In the genomic region with DNA sequence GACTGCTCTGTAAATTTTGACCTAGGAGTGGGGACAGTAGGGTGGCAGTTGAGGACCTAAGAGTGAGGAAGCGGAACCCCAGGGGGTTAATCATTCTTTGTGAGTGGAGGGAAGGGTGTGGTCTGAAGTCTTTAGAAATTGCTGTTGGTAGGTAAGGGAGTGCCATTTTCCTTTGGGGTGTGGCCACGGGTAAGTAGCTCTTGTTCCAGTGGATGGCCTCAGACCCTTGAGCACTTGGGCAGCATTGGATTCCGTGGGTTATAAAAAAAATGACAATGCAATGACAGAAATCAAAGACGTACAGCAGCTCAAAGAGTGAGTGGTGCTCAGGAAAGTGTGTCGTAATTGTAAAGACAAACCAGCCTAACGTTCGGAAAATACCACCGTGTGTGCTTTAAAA, we compare ENCODE assay signal across 25 mouse cellular contexts. TPM values are rescaled to one million over a fixed set of nuclear protein-coding genes. Genes with fewer than 3 reads are reported as not detected.
DNase-seq lines count a peak whose midpoint lies in the region; ATAC-seq and TF ChIP-seq lines count a peak whose summit lies in the region.
"Had no signal": no experiment of that assay in that cellular context is flagged by ENCODE, and none has a peak within 500 bp of the region (broad histone marks: within the 10 kb centered on the region; RNA-seq: fewer than 3 reads in every experiment).

No protein-coding gene starts in this region.

- TF ChIP-seq CTCF in lung, adult 2 months (IDR thresholded peaks at IDR 0.05; ENCODE audit: insufficient read depth, low read length) = no peak
- no peak for TF ChIP-seq CTCF in bone marrow, adult 2 months (IDR thresholded peaks at IDR 0.05; ENCODE audit: control insufficient read depth, insufficient read depth, low read length)

- H3K36me3 ChIP-seq in lung, embryonic 16.5 days (ENCODE audit: control insufficient read depth, insufficient read depth, low read length) = no peaks in the 10 kb centered on the region
- no peaks in the 10 kb centered on the region for H3K36me3 ChIP-seq in myocyte (ENCODE audit: control insufficient read depth, insufficient read depth)
- H3K36me3 ChIP-seq: heart, embryonic 12.5 days; neural tube, embryonic 12.5 days had no signal

- peak overlapping the region; percentile 9; the same call in 1 of the 2 replicates for H3K4me2 ChIP-seq in lung, embryonic 16.5 days (ENCODE audit: low read depth, low read length)
- H3K4me2 ChIP-seq in myocyte (ENCODE audit: low read depth) = peak overlapping the region; percentile 50
- H3K4me2 ChIP-seq: heart, embryonic 12.5 days; hindbrain, embryonic 14.5 days; limb, embryonic 15.5 days; liver, embryonic 13.5 days; midbrain, embryonic 11.5 days; neural tube, embryonic 12.5 days had no signal

- no peak overlapping the region for H3K4me3 ChIP-seq in lung, embryonic 16.5 days (ENCODE audit: low read length)
- H3K4me3 ChIP-seq in lung, adult 2 months (replicated peaks; ENCODE audit: extremely low read depth, low read depth, low read length) = no peak overlapping the region
- H3K4me3 ChIP-seq in bone marrow, adult 2 months (replicated peaks; ENCODE audit: control insufficient read depth, low read depth, low read length) = no peak overlapping the region
- H3K4me3 ChIP-seq in myocyte = no peak overlapping the region
- H3K4me3 ChIP-seq: heart, adult 2 months; heart, embryonic 12.5 days; limb, embryonic 15.5 days; liver, embryonic 13.5 days; neural tube, embryonic 12.5 days had no signal

- no peak overlapping the region for H3K9ac ChIP-seq in lung, embryonic 16.5 days (ENCODE audit: low read length)
- H3K9ac ChIP-seq: heart, embryonic 12.5 days; hindbrain, embryonic 14.5 days; limb, embryonic 15.5 days; liver, embryonic 13.5 days; neural tube, embryonic 12.5 days had no signal

- no peak for DNase-seq in lung, adult 2 months
- peak; percentile 93 for DNase-seq in ES-CJ7 (ENCODE audit: low read depth, low spot score)
- no peak for DNase-seq in kidney, adult 8-10 months
- no peak for DNase-seq in layer of hippocampus, adult 8-10 months (ENCODE audit: low spot score in 2 of 2)
- no peak for DNase-seq in frontal cortex, postnatal 10 days (ENCODE audit: low spot score in 2 of 2)
- DNase-seq: B cell, adult 2 months; cerebellum, adult 2 months; cerebellum, postnatal 36 days; gastrocnemius, postnatal 14 days; kidney, postnatal 14 days; liver, embryonic 13.5 days; spleen, adult 18-20 months had no signal

- H3K4me1 ChIP-seq in lung, embryonic 16.5 days (replicated peaks; ENCODE audit: control insufficient read depth, insufficient read depth, low read length) = peaks cover 63% of the 10 kb centered on the region
- peaks cover 35% of the 10 kb centered on the region for H3K4me1 ChIP-seq in lung, adult 2 months (ENCODE audit: control insufficient read depth, insufficient read depth, low read length)
- H3K4me1 ChIP-seq in bone marrow, adult 2 months (ENCODE audit: control insufficient read depth, insufficient read depth, low read length) = peaks cover 4% of the 10 kb centered on the region

- no peak for TF ChIP-seq POLR2A in lung, adult 2 months (IDR thresholded peaks at IDR 0.05; ENCODE audit: borderline replicate concordance, extremely low read depth, low read depth, low read length)
- TF ChIP-seq POLR2A in bone marrow, adult 2 months (IDR thresholded peaks at IDR 0.05; ENCODE audit: borderline replicate concordance, control insufficient read depth, low read depth, low read length) = no peak
- no peak for TF ChIP-seq POLR2A in myocyte (IDR thresholded peaks at IDR 0.05; ENCODE audit: insufficient read length, low read depth)

- no peaks in the 10 kb centered on the region for H3K27me3 ChIP-seq in lung, embryonic 16.5 days (ENCODE audit: control insufficient read depth, insufficient read depth, low read depth, low read length)
- no peaks in the 10 kb centered on the region for H3K27me3 ChIP-seq in myocyte (ENCODE audit: control insufficient read depth, insufficient read depth, insufficient read length)
- H3K27me3 ChIP-seq: heart, embryonic 12.5 days; limb, embryonic 15.5 days; liver, embryonic 13.5 days; neural tube, embryonic 12.5 days; Patski had no signal

- 47% methylated on average over 8 of the region's 8 CpGs for WGBS in lung, embryonic 16.5 days
- 44% methylated on average over 8 of the region's 8 CpGs for WGBS in lung, adult 2 months
- 47% methylated on average over 8 of the region's 8 CpGs for WGBS in bone marrow, adult 2 months

- peak overlapping the region; percentile 14 for H3K27ac ChIP-seq in lung, embryonic 16.5 days (ENCODE audit: low read length)
- peak overlapping the region; percentile 26; the same call in 1 of the 2 replicates for H3K27ac ChIP-seq in bone marrow, adult 2 months (ENCODE audit: control insufficient read depth, insufficient read depth, low read depth, low read length, poor library complexity)
- H3K27ac ChIP-seq: heart, adult 2 months; hindbrain, embryonic 14.5 days; liver, embryonic 13.5 days; neural tube, embryonic 12.5 days had no signal

- H3ac ChIP-seq in myocyte (ENCODE audit: control insufficient read depth, insufficient read length) = no peak overlapping the region

- no peaks in the 10 kb centered on the region for H3K9me3 ChIP-seq in lung, embryonic 16.5 days (ENCODE audit: control insufficient read depth, low read length)
- H3K9me3 ChIP-seq: heart, embryonic 12.5 days; limb, embryonic 15.5 days; liver, embryonic 13.5 days; neural tube, embryonic 12.5 days had no signal

- H3K79me2 ChIP-seq in myocyte (ENCODE audit: control insufficient read depth, insufficient read depth) = peaks cover 42% of the 10 kb centered on the region

- ATAC-seq in lung, embryonic 16.5 days (ENCODE audit: low read depth) = peak; percentile 19; the same call in 1 of the 2 replicates
- ATAC-seq: forebrain, embryonic 14.5 days; intestine, postnatal 0 days; midbrain, embryonic 16.5 days; Patski had no signal

TF ChIP-seq in myocyte, 11 proteins besides CTCF, POLR2A, EP300 and RAD21:
- TF ChIP-seq USF1 (IDR thresholded peaks at IDR 0.05; ENCODE audit: low read depth) = no peak
- TF ChIP-seq TCF12 (IDR thresholded peaks at IDR 0.05; ENCODE audit: insufficient read depth, poor library complexity, severe bottlenecking) = no peak
- TF ChIP-seq MAX (IDR thresholded peaks at IDR 0.05; ENCODE audit: low read depth) = no peak
- TF ChIP-seq TCF3 (IDR thresholded peaks at IDR 0.05; ENCODE audit: insufficient read length, low read depth) = no peak
- TF ChIP-seq CEBPB (IDR thresholded peaks at IDR 0.05; ENCODE audit: insufficient read depth, poor library complexity, severe bottlenecking) = no peak
- no peak for TF ChIP-seq SRF (IDR thresholded peaks at IDR 0.05; ENCODE audit: control insufficient read depth, insufficient read length, low read depth)
- TF ChIP-seq REST (IDR thresholded peaks at IDR 0.05; ENCODE audit: insufficient read depth, insufficient read length) = no peak
- TF ChIP-seq POLR2AphosphoS2 (IDR thresholded peaks at IDR 0.05; ENCODE audit: insufficient read length, low read depth) = no peak
- no peak for TF ChIP-seq E2F4 (IDR thresholded peaks at IDR 0.05; ENCODE audit: insufficient read depth)
- no peak for TF ChIP-seq MYOG (IDR thresholded peaks at IDR 0.05; ENCODE audit: control insufficient read depth in 1 of 3, insufficient read depth in 1 of 3, insufficient read length in 2 of 3, low read depth in 2 of 3)
- no peak for TF ChIP-seq MYOD1 (IDR thresholded peaks at IDR 0.05; ENCODE audit: control insufficient read depth in 1 of 3, insufficient read length in 2 of 3, low read depth in 2 of 3)

RNA-seq across cellular contexts. Expression of gene Tnk2, which starts 12.6 kb away (rescaled TPM):
- polyA plus RNA-seq in lung, embryonic 16.5 days (2015; fragmentation: Nextera tagmentation; extraction: Ambion mirVana) = 15.4 and 18.0 TPM in 2 replicates
- polyA plus RNA-seq in lung, adult 2 months (2012; rRNA removed) = 107 and 119 TPM in 2 replicates
- 70.2 and 105 TPM in 2 replicates for polyA plus RNA-seq in bone marrow, adult 2 months (2011; ENCODE audit: insufficient read depth, insufficient read length, low replicate concordance, missing spikeins)
- 35.0 TPM for polyA plus RNA-seq in myocyte (2012; fragmentation: generic; extraction: Trizol)
- 100 to 1,000 TPM; 206 to 238 (median 222) TPM for total RNA-seq in layer of hippocampus, adult 8-10 months (2022)

RNA-seq across cellular contexts. Expression of gene Tfrc, which starts 47.6 kb away (rescaled TPM):
- 57.3 and 58.4 TPM in 2 replicates for polyA plus RNA-seq in lung, embryonic 16.5 days (2015; fragmentation: Nextera tagmentation; extraction: Ambion mirVana)
- 7.5 and 12.8 TPM in 2 replicates for polyA plus RNA-seq in lung, adult 2 months (2012; rRNA removed)
- 210 and 334 TPM in 2 replicates for polyA plus RNA-seq in bone marrow, adult 2 months (2011; ENCODE audit: insufficient read depth, insufficient read length, low replicate concordance, missing spikeins)
- polyA plus RNA-seq in myocyte (2012; fragmentation: generic; extraction: Trizol) = 55.4 TPM
- total RNA-seq in layer of hippocampus, adult 8-10 months (2022) = 10 to 100 TPM; 54.4 to 75.4 (median 58.0) TPM
